ENCODE assay signal across 11 mouse cellular contexts in genomic region chr1:118741286-118741685, GRCm38 (mm10).
DNase-seq lines count a peak whose midpoint lies in the region; ATAC-seq lines count a peak whose summit lies in the region.
"Had no signal": no experiment of that assay in that cellular context is flagged by ENCODE, and none has a peak within 500 bp of the region (broad histone marks: within the 10 kb centered on the region; RNA-seq: fewer than 3 reads in every experiment).

No protein-coding gene starts in this region.

- peak; percentile 45 for ATAC-seq in cerebellum, adult (ENCODE audit: insufficient number of reproducible peaks, low FRiP score, low TSS enrichment)
- no peak for ATAC-seq in megakaryocyte progenitor cell, adult 5-6 weeks (replicated peaks; ENCODE audit: poor library complexity)
- ATAC-seq: forebrain, embryonic 15.5 days; inflammation-experienced regulatory T-cells, adult 6 months; Patski had no signal

- intact Hi-C loops in gastrocnemius, postnatal 36 days (cut with DNase I) = no loop called here

- no peak for DNase-seq in cerebellum, adult 9-10 months
- peak; percentile 64 for DNase-seq in kidney, adult 18-20 months
- no peak for DNase-seq in kidney, postnatal 4 days
- peak; percentile 76 to 78 for DNase-seq in cerebellum, postnatal 10 days
- peak; percentile 29 to 38 for DNase-seq in gastrocnemius, postnatal 36 days
- DNase-seq in frontal cortex, adult 2 months (ENCODE audit: extremely low spot score in 1 of 2, low spot score in 1 of 2) = no peak

Comparison
In these comparisons a context has a peak if more than half of its experiments do, and no peak if none do; other contexts are left out.
1. DNase-seq: peak in kidney, adult 18-20 months (single experiment), cerebellum, postnatal 10 days (2 of 2) and gastrocnemius, postnatal 36 days (2 of 2); none in cerebellum, adult 9-10 months (single experiment), kidney, postnatal 4 days (0 of 2) and frontal cortex, adult 2 months (0 of 2).